Mouse (Mus musculus) neural tube, embryonic 10.5 days (tissue): ENCODE measurements around the gene Ralgapa2.
"Not testable (repeated sequence)": the region's sequence is repeated elsewhere in the genome, so short reads cannot be mapped to it uniquely, and the experiment has no call there.

Experiments
- DNase-seq: peaks from one replicate; pipeline ENCODE4 v3.0.0-alpha.2; 2017; ENCODE audit warnings: low spot score; ENCODE audit errors: extremely low spot score

Gene Ralgapa2

GRCm38 (mm10) chr2:146499111-146499510 lies 13.0 kb downstream of the Ralgapa2 start:
- no peak for DNase-seq

GRCm38 (mm10) chr2:146498298-146498697 lies 13.8 kb downstream of the Ralgapa2 start:
- DNase-seq, result no peak

DNA sequence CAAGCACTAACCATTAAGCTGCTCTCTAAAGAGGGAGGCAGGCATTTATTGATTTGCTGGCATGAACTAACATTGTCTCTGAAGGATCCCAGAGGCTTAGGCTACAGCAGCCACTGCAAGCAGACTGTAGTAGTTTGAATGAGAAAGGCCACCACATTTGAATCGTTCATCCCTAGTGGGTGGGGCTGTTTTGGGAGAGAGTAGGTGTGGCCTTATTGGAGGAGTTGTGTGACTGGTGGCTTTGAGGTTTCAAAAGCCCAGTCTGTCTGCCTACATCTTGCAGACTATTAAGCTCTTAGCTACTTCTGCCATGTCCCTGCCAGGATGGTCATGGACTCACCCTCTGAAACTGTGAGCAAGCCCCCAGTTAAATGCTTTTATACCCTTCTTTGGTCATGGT lies 15.1 kb downstream of the Ralgapa2 start:
- DNase-seq, result no peak

DNA sequence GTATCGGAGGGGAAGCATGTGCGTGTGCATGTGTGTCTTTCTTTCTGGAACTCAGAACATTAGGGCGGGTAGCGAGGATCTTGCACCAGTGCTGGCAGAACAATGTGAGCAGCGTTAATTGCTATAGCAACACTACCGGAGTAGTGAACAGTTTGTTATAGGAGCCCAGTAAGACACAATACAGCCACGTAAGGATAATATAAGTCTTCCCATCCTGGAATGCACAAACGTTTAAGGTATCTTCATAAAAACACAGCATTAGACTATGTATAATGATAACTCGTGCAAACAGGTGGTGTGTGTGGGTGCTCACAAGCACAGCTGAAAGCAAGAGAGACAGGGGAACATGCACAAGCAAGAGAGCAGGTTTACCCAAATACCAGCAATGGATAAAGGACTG lies 16.4 kb downstream of the Ralgapa2 start:
- DNase-seq, result no peak

DNA sequence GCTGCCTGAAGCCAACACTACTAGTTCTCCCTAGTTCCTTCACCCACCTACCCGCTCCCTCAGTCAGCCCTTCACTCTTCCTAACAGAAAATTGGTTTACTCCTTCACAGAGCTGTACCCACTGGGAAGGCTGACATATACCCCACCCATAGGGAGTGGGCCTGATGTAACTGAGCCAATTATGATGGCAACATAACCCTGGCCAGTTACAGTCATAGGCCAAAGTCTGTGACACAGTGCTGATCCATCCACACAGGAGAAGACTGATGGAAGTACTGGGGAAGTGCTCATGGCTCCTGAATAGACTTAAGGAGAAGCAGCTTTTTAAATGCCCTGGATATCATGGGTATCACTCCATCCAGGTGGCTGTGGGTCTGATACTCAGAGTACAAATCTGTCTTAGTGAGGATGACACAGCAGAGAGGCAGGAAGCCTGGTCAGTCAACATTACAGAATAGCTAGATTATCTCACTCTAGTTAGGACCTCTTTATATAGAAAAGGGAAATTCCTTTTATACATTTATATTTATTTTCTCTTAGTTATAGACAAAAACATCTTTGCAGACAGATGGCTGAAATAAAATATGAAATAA lies 18.7 kb downstream of the Ralgapa2 start:
- no peak for DNase-seq

DNA sequence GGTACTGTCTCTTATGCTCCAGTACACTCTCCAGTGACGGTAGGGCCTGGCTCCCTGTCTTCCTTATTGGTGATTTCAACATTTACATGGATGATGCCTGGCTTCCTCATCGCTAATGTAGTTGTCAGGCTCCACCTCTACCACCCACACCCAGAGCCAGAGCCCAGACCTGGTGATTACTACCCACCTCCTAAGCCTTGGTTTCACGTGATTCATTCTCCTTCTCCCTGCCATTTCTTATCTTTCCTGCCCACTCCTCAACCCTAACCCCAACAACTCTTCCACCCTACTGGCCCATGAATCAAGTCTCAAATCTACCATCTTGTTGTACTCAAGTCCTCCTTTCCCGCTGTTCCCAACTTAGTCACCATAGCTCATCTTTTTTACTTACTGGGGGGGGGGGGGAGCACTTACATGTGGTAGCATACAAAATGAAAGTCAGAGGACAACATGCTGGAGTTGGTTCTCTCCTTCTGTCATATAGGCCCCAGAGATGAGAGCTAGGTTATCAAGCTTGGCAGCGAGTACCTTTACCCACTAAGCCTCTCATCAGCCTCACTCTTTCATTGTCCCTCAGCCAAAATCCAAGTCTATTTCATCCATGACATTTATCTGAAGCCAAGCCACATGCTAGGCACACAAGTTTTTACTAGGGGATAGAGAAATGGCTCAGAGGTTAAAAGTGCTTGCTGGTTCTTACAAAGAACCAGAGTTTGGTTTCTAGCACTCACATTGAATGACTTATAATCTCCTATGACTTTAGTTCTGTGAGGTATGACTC lies 20.1 kb downstream of the Ralgapa2 start:
- no peak for DNase-seq

DNA sequence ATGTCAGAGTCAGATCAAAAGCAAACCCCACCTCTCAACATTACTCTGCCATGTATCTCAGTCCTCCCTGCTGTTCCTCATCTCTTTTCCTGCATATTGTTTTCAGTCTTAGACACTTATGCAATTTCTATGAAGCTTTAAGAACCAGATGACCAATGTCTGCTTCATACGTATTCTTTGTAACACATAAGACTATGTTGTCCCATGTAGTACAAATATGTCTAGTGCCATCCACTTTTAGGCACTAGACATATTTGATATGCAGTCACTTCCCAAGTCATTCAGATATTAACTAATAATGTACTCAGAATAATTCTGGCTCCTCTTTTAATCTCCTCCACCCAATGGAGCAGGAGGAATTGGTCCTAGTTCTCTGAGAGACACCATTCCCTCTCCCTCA lies 21.2 kb downstream of the Ralgapa2 start:
- no peak for DNase-seq

GRCm38 (mm10) chr2:146488291-146488690 lies 23.9 kb downstream of the Ralgapa2 start:
- no peak for DNase-seq

DNA sequence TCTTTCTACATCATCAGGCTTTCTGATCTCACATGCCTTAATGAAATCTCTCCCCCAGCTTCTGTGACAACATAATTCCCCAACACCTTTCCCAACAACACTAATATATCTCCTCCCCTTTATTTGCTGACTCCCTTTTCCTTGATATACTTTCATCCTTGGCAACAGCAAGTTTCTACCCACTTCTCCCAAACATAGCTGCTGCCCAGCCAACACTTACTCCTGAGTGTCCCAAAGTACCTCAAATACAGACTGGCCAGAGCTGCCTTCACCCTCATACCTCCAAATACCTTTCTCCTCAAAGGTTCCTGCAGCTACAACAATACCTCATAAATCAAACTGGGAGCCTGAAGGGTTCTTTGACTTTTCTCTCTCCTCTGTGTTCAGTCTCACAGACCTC lies 29.3 kb downstream of the Ralgapa2 start:
- no peak for DNase-seq

GRCm38 (mm10) chr2:146477491-146477890 lies 34.7 kb downstream of the Ralgapa2 start:
- DNase-seq, result no peak

GRCm38 (mm10) chr2:146476428-146476972 lies 35.6 kb downstream of the Ralgapa2 start:
- no peak for DNase-seq

GRCm38 (mm10) chr2:146476001-146476400 lies 36.1 kb downstream of the Ralgapa2 start:
- DNase-seq, result no peak

GRCm38 (mm10) chr2:146470947-146471346 lies 41.2 kb downstream of the Ralgapa2 start:
- no peak for DNase-seq

DNA sequence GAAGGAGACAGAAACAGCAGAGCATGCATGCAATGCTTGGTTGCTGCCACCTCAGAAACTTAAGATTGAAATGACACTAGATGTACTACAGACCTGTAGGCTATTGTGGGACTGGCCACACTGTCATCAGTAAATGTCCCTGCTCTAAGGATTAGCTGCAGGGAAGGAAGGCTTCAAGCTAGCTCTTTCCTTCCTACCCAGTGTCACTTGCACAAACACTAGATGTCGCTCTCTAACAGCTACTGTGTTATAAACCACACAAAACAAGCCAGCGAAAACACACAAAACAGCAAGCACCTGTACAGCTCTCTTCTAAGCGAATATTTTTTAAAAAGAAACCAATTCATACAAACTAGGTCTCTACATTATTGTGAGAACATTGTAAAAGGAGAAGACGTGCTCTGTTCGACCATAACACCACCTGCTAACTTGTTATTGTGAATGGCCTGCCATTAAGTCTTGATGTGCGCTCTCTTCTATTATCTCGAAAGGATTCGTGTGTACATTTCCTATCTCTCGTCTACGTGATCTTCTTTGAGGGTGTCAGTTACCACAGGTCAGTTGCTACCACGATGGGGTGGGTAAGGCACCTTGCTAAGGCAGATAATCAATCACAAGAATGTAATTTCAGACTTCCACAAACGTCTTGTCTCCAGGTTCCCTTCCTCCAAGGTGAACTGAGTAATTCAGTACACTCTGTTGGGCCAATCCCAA lies 42.3 kb downstream of the Ralgapa2 start:
- DNase-seq, result no peak

GRCm38 (mm10) chr2:146468898-146469297 lies 43.2 kb downstream of the Ralgapa2 start:
- DNase-seq, result no peak

DNA sequence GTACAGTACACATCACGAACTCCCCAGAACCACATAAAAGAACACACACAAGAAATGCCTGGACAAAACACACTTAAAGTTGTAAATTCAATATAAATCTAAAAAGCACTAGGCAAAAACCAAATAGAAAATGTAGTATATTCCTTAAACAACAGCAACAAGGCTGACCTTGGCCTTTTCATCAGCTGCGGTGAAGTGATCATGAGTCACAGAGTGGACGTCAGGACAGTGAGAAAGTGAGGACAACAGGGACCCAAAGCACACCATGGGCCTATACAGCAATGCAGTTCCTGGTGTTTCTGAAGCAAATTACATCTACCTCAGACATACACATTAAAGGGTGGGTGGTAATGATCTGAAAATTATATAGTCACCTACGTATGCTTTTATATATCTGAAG lies 44.1 kb downstream of the Ralgapa2 start:
- no peak for DNase-seq

GRCm38 (mm10) chr2:146466811-146467210 lies 45.3 kb downstream of the Ralgapa2 start:
- DNase-seq, result not testable (repeated sequence)

DNA sequence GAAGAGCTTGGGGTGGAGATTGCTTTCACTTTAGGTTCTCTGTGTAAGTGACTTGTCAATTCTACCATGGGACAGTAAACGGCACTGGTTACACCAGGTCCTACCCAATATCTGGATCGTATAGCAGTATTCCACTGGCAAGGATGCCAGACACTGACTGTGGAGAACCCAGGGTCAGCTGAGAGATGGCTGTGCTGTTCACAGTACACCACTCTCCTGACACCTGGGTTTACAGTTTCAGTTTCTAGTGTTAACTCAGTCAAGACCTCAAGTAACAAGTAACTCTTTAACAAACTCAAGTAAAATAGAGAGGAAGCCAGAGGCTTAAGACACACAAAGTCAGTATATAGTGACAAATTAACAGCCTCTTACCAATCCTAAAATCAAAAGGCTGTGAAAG lies 54.6 kb downstream of the Ralgapa2 start:
- DNase-seq, result no peak

DNA sequence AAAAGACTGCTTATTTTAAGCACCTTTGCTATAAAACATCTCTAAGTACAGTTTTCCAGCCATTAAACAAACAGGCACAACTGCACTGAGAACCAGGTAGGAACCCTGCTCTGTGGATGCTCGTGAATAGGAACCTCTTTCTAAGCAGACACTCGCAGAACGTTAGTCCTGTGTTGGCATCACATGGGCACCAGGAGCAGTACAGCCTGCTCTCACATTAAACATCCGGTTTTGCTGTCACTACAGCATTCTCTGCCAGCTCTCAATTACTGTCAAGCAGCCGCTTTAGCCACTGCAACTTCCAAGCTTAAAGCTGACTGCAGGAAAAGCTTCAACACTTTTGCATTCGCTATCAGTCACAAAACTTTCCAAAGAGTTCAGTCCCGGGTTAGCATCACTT lies 55.5 kb downstream of the Ralgapa2 start:
- no peak for DNase-seq

DNA sequence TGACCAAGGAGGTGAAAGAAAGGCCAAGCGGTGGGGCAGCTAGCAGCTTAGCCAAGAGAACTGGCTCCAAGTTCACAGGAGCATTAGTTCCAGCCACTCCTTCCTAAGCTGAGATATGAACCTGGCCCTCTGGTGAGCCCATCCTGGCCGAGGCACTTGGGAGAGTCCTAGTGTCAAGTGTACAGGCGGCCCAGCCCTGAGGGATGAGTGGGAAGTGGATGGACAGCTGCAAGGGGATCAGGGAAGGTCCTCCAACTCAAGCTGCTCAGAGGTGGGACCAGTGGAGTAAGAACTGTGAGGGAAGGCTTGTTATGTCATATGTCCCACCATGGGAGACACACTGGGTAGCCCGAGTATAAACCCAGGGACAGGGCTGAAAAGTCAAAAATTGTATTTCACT lies 56.1 kb downstream of the Ralgapa2 start:
- no peak for DNase-seq

DNA sequence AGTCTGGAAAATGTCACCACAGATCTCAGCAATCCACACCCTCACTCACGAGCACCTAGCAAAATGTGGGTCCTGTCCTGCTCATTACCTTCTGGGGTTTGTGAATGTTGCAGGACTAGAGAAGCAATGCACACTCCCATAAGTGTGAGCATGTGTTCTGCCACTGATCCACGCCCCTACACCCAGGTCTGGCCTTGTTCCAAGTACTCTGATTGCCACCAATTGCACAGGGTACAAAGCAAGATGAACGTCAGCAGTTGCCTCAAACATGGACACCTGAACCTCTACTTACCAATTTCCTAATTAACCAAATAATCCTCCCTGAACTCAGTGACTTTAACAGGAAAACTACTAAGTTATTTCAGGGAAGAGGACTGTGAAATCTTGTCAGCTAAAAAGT lies 68.1 kb downstream of the Ralgapa2 start:
- no peak for DNase-seq

GRCm38 (mm10) chr2:146443291-146443875 lies 68.8 kb downstream of the Ralgapa2 start:
- DNase-seq, result no peak
